Mouse (Mus musculus): Measurements from ENCODE around the gene Ccdc9. TPM values are rescaled to one million over a fixed set of nuclear protein-coding genes. Genes with fewer than 3 reads are reported as not detected.
"Not testable (repeated sequence)": the region's sequence is repeated elsewhere in the genome, so short reads cannot be mapped to it uniquely, and the experiment has no call there.

The Ccdc9 gene
- total RNA-seq, 4 experiments from 2014 or later, result 80.6 to 105 (median 83.6) TPM

- peak; percentile 58 to 82 for DNase-seq (ENCODE audit: low spot score in 2 of 2)
Measured at GRCm38 (mm10) chr7:16273081-16273765, 13.4 kb downstream of the Ccdc9 start, which contains the start of gene Inafm1. Gene Inafm1 (minus strand): TSS chr7:16273617.

GRCm38 (mm10) chr7:16272681-16273080, 13.9 kb downstream of the Ccdc9 start:
- DNase-seq (ENCODE audit: low spot score in 2 of 2), result peak; percentile 48 to 70

GRCm38 (mm10) chr7:16271139-16271538, 15.5 kb downstream of the Ccdc9 start:
- DNase-seq (ENCODE audit: low spot score in 2 of 2), result no peak

- not testable (repeated sequence) for DNase-seq (ENCODE audit: low spot score in 2 of 2)
Measured at GRCm38 (mm10) chr7:16266593-16266992, 20.0 kb downstream of the Ccdc9 start.

GRCm38 (mm10) chr7:16265856-16266255, 20.7 kb downstream of the Ccdc9 start:
- no peak for DNase-seq (ENCODE audit: low spot score in 2 of 2)

GRCm38 (mm10) chr7:16263843-16264242, 22.8 kb downstream of the Ccdc9 start:
- no peak for DNase-seq (ENCODE audit: low spot score in 2 of 2)

- no peak for DNase-seq (ENCODE audit: low spot score in 2 of 2)
Measured at GRCm38 (mm10) chr7:16263015-16263787, 23.4 kb downstream of the Ccdc9 start.

- no peak for DNase-seq (ENCODE audit: low spot score in 2 of 2)
Measured at GRCm38 (mm10) chr7:16261097-16261496, 25.5 kb downstream of the Ccdc9 start.

- no peak for DNase-seq (ENCODE audit: low spot score in 2 of 2)
Measured at GRCm38 (mm10) chr7:16259110-16259590, 27.4 kb downstream of the Ccdc9 start, which contains the start of gene C5ar1. Gene C5ar1 (minus strand): TSS chr7:16259540.

GRCm38 (mm10) chr7:16257830-16258229, 28.8 kb downstream of the Ccdc9 start:
- DNase-seq (ENCODE audit: low spot score in 2 of 2), result no peak

- not testable (repeated sequence) for DNase-seq (ENCODE audit: low spot score in 2 of 2)
Measured at GRCm38 (mm10) chr7:16255963-16256362, 30.6 kb downstream of the Ccdc9 start.

GRCm38 (mm10) chr7:16254195-16254594, 32.4 kb downstream of the Ccdc9 start:
- no peak for DNase-seq (ENCODE audit: low spot score in 2 of 2)

- DNase-seq (ENCODE audit: low spot score in 2 of 2), result no peak
Measured at GRCm38 (mm10) chr7:16250687-16251086, 35.9 kb downstream of the Ccdc9 start.

GRCm38 (mm10) chr7:16245958-16246357, 40.6 kb downstream of the Ccdc9 start:
- no peak for DNase-seq (ENCODE audit: low spot score in 2 of 2)

- DNase-seq (ENCODE audit: low spot score in 2 of 2), result no peak
Measured at GRCm38 (mm10) chr7:16244067-16244466, 42.5 kb downstream of the Ccdc9 start, which contains the start of gene C5ar2. Gene C5ar2 (minus strand): TSS chr7:16244154.

GRCm38 (mm10) chr7:16242198-16242597, 44.4 kb downstream of the Ccdc9 start:
- no peak for DNase-seq (ENCODE audit: low spot score in 2 of 2)

- DNase-seq (ENCODE audit: low spot score in 2 of 2), result no peak
Measured at GRCm38 (mm10) chr7:16241787-16242186, 44.8 kb downstream of the Ccdc9 start.

- DNase-seq (ENCODE audit: low spot score in 2 of 2), result no peak
Measured at GRCm38 (mm10) chr7:16240978-16241303, 45.7 kb downstream of the Ccdc9 start.

- no peak for DNase-seq (ENCODE audit: low spot score in 2 of 2)
Measured at GRCm38 (mm10) chr7:16240281-16240977, 46.2 kb downstream of the Ccdc9 start.

GRCm38 (mm10) chr7:16239554-16239997, 47.0 kb downstream of the Ccdc9 start:
- no peak for DNase-seq (ENCODE audit: low spot score in 2 of 2)

- no peak for DNase-seq (ENCODE audit: low spot score in 2 of 2)
Measured at GRCm38 (mm10) chr7:16229869-16230268, 56.7 kb downstream of the Ccdc9 start.

All from left cerebral cortex, adult 8-10 months (tissue).